Mouse (Mus musculus): ENCODE data around the gene Sema5a. TPM values are rescaled to one million over a fixed set of nuclear protein-coding genes. Genes with fewer than 3 reads are reported as not detected.
"Not testable (repeated sequence)": the region's sequence is repeated elsewhere in the genome, so short reads cannot be mapped to it uniquely, and the experiment has no call there.

Gene Sema5a
- 1 to 10 TPM; 4.4 to 4.8 TPM for total RNA-seq (2021)
- long read RNA-seq, experiment 1, partial matches to known transcripts, result 0 of 1 reads
- long read RNA-seq, experiment 1, other reads (novel, unspliced or antisense), result 1 of 1 reads
- long read RNA-seq, experiment 2, result 0 reads

DNA sequence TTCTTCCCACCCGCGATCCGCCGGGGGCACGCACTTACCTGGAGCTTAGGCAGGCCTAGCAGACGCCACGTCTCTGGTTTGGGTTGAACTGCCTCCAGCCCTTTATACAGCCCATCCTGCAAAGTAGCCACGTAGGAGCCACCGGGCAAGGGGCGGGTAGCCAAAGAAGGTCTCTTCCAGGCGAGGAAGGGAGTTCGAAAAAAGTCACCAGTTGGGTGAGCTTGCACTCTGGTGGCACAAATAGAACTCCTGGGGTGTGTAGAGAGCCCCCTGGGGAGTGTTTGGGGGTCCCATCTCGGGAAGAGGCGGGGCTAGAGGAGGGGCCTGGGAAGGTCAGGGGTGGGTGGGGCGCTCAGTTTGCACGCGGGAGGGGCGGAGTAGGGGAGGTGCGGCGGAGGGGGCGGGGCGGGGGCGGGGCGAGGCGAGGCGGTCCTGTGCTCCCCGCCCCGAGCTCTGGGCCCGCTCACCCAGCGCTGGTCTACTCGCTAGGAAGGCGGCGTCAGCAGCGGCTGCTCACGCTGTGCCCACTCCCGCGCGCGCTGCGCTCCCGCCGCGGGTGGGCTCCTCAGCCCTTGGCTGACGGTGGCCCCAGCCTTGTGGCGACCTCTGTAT lies at the start of gene Sema5a:
Sema5a (plus strand) TSS at position 467 of the 612 bp plus-strand sequence.
- DNase-seq, result peak; percentile 76

GRCm38 (mm10) chr15:32198076-32198475 lies 46.5 kb upstream of the Sema5a start:
- no peak for DNase-seq

- DNase-seq, result no peak
Observed at GRCm38 (mm10) chr15:32198561-32198960, 46.0 kb upstream of the Sema5a start.

- DNase-seq, result no peak
Observed at GRCm38 (mm10) chr15:32203242-32203641, 41.4 kb upstream of the Sema5a start.

DNA sequence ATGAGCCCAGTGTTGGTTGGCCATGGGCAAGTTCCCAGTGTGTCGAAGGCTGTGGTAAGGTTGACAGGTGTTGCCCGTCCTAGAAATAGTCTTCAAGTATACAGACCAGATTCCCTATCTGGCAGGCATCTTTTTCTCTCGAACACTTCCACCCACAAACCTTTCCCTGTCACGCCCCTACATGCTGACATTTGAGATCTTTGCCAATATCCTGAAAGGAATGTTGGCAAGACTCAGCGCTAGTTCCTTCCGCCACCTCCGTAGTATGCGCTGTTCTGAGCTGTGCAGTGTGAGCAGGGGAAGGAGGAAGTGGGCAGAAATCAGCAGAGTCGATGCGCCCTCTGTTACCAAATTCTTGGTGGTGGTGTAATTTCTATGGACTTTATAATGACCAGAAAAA lies 39.7 kb upstream of the Sema5a start:
- DNase-seq, result no peak

GRCm38 (mm10) chr15:32214687-32215086 lies 29.9 kb upstream of the Sema5a start:
- not testable (repeated sequence) for DNase-seq

DNA sequence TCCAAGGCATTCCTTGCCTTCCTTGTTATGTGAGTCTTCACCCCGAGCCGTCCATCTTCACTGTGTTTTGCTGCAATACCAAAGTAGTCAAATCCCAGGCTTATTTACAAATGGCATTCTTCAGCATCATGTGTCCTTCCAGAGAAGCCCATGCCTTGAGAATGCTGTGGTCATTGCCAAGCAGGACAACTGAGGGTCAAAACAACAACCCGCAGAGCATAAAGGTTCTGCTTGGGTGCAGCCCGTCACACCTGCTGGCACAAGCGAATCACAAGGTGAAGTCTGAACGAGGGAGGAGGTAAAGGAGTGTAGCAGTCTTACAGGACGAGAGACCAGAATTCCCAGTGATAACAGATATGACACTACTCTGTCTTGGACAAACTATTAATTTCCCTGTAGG lies 21.6 kb upstream of the Sema5a start:
- no peak for DNase-seq

DNA sequence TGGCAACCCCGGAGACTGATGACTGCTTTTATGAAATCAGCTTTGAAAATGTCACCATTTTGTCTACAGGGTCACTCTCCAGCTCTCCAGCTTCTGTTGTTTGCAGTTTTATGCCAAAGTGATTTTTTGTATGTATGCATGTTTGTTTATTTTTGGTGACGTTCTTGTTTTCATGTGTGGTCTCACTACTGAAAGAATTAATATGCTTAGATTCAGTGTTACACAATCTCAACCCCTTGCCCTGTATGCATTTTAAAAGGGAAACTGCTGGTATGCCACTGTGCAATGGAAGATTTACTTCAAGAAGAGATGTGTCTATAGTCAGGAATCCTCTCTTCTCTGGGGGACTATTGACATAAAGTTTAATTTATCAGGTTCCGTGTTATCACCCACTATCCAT lies 19.2 kb upstream of the Sema5a start:
- DNase-seq, result no peak

DNA sequence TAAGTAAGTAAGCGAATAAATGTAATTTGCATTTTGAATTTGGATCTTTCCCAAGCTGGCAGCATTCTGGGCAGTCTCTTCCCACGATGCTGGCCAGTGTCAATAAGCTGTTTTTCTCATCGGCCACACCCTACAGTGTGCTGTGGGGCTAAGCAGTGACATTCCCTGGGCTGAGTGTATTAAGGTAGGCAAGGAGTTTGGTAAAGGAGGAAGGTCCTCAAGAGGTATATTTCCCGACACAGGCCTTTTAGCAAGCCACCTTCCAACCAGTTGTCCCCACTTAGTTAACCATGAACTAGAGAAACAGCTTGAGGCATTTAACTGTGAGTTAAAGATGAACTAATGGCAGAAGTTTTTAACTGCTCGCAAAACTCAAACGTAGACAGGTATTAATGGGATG lies 18.2 kb upstream of the Sema5a start:
- DNase-seq, result no peak

DNA sequence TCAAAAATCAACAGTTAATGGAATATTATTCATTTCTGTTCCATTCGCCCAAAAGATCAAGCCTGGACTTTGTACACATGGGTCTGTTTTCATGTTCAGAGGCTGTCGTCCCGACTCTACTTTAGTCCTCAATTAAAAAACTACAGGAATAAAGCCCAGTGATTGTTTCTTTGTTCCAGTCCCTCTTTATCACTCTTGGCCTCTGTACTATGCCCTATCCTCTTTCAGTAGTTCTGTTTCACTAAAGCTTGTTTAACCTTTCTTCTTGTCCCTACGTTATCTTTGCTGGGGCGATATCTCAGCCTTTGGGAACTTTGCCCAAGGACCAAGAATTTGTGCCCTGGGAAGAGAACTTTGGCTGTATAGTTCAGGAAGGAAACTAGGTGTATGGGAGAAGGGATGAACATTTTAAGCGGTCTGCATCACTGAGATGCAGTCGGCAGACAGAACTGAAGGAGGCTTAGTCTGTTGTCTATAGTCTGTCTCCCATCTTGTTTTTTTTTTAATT lies 17.7 kb upstream of the Sema5a start:
- no peak for DNase-seq

- DNase-seq, result no peak
Observed at GRCm38 (mm10) chr15:32230066-32230465, 14.5 kb upstream of the Sema5a start.

DNA sequence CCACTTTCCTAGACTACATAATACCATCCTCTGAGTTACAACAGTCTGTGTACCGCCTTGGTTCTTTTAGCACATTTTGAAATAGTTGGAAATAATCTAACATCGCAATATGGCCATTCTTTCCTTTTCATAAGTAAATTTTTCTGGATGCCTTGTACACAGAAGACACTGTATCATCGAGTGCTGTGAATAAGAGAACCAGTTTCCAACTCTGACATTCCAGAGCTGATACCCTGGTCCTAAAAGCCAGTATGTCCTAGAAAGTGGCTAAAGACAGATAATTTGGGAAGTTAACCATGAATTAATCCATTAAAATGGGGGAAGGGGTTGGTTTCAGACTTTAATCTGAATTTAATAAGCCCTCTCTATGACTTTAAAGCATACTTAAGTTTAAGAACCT lies 12.4 kb upstream of the Sema5a start:
- no peak for DNase-seq

- DNase-seq, result peak; percentile 8
Observed at GRCm38 (mm10) chr15:32232666-32233141, 11.9 kb upstream of the Sema5a start.

- no peak for DNase-seq
Observed at GRCm38 (mm10) chr15:32233451-32233850, 11.2 kb upstream of the Sema5a start.

DNA sequence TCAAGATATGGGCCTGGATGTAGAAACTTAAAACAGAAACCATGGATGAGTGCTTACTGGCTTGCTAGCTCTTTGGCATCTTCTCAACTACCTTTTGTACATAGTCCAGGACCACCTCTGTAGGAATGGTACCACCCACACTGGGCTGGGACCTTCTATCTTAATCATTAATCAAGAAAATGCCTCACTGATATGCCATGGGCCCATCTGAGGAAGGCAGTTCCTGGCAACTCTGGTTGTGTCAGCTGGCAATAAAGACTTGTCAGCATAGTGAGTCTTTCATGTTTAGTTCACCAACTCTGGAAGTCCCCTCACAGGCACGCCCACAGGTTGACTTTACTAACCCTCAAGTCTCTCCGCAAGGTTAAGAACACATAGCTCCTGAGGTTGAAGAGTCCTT lies 5.5 kb upstream of the Sema5a start:
- DNase-seq, result no peak

DNA sequence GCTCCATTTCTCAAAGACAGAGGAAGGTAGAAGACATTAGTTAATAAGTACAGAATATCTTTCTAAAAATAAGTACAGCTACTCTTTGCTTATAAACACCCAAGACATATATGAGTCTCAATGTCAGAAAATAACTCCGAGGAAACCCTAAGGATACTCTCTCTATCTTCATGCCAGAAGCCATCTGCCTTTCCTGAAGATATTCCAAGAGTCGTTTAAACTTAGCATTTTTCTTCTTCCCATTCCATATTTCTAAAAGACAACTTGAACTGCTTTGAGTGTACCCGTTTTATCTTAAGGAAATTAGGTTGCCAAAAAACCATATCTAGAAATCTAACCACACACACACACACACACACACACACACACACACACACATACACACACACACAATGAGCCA lies 4.5 kb upstream of the Sema5a start:
- DNase-seq, result no peak

DNA sequence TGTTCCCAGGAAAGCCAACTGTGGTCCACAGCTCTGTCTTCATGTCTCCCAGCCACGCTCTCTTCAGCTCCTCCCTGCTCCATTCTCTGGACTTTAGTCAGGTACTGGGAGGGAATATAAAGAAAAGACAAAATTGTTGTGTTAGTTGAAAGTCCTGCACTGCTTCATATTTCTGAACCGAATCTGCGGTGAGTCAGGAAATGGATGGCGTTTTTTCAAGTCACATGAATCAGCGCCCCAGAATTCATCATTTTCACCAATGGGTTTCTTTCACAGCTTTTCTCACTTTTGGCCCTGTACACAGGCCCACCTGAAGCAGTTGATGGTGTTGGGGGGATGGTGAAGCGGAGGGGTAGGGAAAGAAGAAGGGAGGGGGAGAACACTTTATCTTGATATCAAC lies 2.9 kb upstream of the Sema5a start:
- no peak for DNase-seq

- peak; percentile 36 for DNase-seq
Observed at GRCm38 (mm10) chr15:32243096-32243785, 1.4 kb upstream of the Sema5a start.

GRCm38 (mm10) chr15:32243824-32244223 lies 786 bp upstream of the Sema5a start:
- DNase-seq, result no peak

DNA sequence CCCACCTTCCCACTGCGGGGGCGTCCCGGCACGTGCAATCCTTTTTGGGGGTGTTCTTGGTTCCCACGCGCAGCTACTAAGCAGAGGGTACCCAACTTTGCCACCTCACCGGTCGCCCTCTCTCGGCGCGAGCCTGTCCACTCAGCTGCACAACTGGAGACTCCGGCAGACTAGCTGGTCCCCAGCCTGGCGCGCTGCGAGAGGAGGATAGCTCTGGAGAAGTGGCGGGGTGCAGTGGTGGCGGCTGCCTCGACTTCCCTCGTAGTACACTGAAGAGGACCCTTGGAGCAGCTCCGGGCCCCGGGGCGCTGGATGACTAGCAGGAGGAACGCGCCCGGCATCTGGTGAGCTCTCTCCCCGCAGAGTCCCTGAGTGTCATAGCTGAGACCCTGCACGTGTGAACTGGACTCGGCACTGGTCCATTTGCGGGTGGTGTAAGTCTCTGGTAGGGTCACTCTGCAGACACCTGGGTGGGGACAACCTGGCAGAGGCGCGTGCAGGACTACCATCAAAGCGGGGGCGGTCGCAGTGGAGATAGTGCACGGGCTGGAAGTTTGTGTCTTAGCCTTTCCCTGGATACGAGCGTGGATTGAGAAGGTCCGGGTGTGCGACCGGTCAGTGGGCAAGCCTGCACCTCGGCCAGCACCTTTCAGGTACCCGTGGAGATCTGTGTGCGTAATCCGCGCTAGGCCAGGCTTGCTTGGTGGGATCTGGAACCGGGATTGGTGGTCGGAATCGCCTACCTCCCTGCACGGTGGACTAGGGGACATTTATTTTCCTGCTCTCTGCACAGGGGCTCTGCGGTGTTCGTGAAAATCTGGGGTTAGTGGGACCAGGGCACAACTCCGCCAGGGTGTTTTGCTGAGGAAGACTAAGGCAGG lies 586 bp downstream of the Sema5a start:
- peak; percentile 18 for DNase-seq

DNA sequence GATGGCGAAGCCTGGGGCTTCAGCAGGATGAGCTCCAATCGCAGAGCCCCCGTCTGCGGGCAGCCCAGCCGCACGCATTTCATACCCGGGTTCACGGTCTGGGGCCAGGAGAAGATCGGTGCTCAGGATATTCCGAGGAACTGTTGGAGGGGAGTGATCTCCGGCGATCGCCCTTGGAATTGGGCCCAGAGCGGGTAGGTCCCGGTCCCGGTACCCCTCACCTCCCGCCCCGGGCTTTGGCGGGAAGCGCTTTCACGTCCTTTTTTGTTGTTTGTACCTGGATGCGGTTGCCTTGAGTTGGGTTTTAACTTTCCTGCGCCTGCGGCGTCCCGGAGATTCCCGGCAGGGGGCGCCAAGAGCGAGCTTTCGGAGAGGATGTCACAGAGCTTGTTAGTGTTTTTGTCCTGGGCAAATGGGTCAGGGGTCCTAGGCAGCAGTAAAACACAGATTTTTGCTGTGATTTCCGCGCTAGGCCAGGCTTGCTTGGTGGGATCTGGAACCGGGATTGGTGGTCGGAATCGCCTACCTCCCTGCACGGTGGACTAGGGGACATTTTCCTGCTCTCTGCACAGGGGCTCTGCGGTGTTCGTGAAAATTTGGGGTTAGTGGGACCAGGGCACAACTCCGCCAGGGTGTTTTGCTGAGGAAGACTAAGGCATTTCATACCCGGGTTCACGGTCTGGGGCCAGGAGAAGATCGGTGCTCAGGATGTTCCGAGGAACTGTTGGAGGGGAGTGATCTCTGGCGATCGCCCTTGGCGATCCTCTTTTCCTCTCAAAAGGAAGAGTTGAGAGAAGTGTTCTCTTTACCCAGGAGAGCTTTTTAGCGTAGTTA lies 1.4 kb downstream of the Sema5a start:
- DNase-seq, result peak; percentile 61

- DNase-seq, result no peak
Observed at GRCm38 (mm10) chr15:32247281-32247680, 2.7 kb downstream of the Sema5a start.

Measured in gastrocnemius, postnatal 25 days (tissue).